Mouse (Mus musculus) liver, adult (tissue): Measurements from ENCODE around the gene Rab11fip4.

Experiments used
- GATA4 ChIP-seq: IDR thresholded peaks from 2 replicates; pipeline ENCODE4 v1.6.1; 2014; ENCODE audit warnings: mild to moderate bottlenecking, low read length; ENCODE audit not compliant: insufficient replicate concordance

The Rab11fip4 gene

DNA sequence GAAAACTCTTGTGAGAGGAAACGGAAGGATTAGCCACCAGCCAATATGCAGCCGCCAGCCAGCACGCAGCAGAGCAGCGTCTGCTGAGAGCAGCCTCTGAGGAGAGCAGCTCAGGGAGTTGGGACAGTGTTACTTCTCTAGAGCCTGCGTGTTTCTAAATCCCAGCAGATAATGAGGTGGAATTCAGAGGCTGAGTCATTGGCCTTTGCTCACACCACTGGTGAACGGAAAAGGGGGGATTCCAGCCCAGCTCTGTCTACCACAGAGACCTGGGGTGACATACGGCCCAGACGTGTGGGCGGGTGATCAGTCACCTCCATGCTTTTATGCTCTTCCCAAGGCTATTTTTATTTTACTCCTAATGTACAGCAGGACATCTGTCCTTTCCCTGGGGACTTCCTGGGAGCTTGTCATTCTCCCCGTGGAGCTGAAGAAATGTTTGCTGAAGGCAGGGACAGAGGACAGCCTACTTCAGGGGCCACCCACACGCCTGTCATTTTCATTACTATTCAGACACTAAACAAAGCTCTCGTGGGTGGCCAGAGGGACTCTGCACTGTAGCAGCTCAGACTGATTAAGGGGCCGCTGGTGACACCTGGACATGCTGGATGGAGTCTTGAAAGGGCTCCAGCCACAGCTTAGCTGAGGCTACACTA lies 20.1 kb downstream of the Rab11fip4 start:
- TF ChIP-seq GATA4, result no peak

DNA sequence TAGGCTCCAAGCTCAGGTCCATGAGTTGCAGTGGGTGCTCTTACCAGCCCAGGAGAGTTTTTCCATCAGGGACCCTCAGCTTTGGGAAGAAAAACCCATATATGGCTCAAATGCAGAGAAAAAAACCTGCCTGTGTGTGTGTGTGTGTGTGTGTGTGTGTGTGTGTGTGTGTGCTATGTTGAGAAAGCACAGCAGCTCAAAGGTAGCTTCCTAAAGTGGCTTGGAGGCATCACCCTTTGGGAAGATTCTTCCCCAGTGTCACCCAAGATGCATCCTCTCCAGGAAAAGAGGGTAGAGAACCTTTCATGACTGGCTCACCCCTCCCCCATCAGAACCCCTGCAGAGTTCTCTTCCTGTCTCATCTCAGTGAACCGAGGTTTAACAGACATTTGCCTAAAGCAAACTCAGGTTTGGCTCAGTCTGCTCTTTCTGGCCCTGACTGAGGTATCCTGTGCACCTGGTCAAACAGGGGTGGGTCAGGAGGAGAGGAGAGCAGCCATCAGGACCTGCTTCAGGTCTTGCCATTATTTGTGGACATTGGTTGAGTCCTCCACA lies 21.1 kb downstream of the Rab11fip4 start:
- no peak for TF ChIP-seq GATA4

DNA sequence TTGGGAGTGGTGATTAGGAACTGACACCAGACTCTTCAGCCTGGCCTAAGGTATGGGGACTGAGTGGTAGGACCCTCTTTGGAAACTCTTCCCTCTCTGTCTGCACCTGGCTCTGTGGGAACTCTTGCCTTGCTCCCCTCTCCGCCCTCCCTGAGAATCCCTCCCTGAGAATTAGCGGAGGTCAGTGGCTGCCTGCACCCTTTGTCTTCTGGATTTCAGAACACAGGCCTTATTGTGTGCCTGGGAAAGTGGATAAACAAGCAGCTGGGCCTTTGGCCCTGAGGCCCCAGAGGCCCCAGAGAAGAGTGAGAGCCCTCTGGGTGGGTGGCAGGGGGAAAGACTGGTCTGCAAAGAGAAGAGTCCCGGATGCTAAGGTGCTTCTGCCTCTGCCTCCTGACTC lies 22.1 kb downstream of the Rab11fip4 start:
- TF ChIP-seq GATA4, result no peak

DNA sequence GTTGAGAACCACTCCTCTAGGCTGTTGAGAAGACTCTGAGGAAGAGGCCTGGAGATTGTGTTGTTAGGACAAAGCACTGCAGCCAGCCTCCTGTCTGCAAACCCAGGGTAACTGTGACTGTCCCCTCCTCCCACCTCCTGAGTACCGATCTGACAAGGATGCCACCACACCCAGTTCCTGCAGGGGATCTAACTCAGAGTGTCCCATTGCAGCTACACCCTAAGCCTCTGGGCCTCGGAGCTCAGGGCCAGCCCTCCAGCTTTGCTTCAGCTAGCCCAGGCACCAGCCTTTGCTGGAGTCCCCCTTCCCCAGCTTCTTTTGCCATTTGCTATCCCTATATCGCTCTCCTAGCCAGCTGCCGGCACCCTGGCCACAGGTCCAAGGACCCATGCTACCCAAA lies 22.7 kb downstream of the Rab11fip4 start:
- TF ChIP-seq GATA4, result no peak

DNA sequence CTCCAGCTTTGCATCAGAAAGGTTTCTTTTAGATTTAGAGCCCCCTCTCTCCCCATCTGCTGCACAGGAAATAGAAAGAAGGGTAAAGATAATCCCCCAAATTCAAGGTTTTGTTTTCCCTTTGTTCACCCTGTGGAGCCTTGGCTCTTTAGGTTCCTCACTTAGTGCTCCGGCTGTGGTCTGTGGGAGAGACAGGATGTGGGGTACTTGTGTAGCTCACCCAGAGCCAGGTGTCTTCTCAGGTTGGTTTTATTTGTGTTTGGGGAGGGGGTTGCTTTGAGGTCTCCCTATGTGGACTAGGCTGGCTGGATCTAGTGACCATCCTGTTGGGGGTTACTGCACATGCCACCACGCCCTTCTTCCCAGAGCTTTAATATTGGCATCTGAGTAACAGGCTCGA lies 23.9 kb downstream of the Rab11fip4 start:
- TF ChIP-seq GATA4, result no peak

DNA sequence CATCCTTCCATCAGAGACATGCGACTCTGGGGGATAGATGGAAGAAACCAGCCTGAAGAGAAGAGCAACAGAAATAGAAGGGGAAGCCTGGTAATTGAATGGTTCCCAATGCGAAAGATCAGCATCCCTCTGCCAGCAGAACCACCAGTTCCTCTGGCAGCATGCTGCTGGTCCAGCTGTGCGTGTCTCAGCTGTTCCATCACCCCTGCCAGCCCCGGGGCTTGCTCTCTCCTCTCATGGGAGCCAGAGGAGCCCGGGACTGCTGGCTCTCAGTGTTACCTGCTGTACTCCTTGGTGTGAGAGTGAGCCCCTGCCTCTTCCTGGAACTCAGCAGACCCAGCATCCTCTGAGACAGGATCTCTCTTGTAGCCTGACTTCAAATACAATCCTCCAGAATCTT lies 24.9 kb downstream of the Rab11fip4 start:
- no peak for TF ChIP-seq GATA4

DNA sequence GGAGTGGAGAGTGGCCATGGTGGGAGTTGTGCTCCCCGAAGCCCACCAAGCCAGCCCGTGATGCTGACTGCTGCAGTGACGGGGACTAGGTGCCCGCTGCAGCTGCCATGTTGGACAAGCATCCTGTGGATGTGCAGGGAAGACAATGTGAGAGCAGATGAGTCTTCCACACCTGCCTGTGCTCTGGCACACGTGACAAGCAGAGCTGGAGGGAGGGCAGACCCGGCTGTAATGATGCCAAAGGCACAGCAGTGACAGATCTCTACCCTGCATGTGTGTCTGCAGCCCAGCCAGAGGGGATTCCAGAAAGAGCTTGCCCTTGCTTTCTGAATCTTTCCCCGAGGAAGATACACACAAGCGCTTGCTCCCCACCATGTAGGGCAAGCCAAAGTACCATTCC lies 27.0 kb downstream of the Rab11fip4 start:
- TF ChIP-seq GATA4, result no peak

DNA sequence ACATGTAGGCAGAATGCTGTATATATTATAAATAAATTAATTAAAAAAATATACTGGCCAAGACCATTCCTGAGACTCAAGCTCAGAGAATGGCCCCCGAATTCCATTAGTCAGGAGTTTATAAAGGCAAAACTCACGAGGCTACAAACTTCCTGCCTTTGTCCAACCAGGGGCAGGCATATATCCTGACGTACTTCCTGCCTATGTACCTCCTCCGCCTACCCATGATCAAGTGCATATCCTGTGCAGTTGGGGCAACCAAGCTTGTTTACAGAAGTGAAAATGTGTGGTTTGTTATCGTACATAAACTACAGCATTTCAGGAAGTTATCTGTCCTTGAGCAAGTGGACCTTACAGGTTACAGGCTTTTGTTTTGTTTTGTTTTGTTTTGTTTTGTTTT lies 32.0 kb downstream of the Rab11fip4 start:
- no peak for TF ChIP-seq GATA4

DNA sequence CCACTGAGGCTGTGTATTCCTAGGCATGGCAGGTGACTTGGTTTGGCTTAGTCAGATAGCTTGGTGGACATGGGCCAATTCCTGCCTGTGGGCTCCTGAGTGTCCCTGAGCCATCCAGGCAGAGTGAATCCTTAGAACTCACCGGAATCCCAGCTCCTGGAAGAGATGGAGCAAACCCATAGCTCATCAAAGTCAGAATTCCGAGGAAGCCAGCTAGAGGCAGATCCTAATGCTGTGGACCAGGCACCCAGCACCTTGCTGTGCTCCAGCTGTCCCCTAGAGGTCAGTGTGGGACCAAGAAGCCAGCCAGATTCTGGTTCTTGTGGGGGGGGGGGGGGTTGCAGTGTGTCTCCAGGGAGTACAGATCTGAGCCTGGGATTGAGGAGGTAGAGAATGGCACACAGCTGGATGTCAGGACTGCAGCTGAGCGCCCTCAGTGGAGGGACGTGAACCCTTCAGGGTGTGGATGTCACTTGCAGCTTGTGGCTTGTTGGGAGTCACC lies 33.8 kb downstream of the Rab11fip4 start:
- no peak for TF ChIP-seq GATA4

DNA sequence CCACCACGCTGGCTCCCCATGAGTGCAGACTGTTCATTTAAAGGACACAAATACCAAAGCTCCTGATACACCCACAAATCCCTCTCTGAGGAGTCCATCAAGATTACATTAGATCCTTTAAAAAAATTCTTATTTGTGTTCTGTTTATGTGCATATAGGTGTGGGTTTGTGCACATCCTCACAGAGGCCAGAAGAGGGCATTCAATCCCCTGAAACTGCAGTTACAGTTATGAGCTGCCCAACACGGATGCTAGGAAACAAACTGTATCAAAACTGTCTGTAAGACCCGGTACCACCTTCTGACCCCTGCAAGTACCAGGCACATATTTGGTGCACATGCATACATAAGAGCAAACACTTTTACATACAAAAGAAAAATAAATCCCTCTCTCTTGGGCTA lies 37.7 kb downstream of the Rab11fip4 start:
- no peak for TF ChIP-seq GATA4

DNA sequence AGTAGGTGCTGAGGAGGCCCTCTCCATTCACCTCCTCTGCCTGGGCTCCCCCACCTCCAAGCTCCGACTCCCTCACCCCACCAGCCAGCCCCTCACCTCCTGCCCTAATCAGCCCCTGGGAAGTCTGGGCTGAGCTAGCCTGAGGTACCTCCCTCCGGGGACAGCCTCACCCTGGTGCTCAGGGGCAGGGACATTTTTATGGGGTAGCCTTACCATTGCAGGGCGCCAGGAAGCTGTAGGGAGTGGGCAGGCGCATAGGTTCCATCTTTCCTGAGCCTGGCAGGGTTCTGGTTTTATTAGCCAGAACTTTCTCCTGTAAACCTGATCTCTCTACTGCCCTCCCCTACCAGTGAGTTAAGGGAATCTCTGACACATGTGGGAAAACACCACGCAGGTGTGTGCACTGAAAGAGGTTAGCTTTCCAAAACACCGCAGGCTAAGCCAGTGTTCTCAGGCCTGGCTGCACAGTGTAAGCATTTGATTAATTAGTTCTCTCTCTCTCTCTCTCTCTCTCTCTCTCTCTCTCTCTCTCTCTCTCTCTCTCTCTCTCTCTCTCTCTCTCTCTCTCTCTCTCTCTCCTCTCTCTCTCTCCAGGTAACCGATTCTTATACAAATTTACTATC lies 38.9 kb downstream of the Rab11fip4 start:
- no peak for TF ChIP-seq GATA4

DNA sequence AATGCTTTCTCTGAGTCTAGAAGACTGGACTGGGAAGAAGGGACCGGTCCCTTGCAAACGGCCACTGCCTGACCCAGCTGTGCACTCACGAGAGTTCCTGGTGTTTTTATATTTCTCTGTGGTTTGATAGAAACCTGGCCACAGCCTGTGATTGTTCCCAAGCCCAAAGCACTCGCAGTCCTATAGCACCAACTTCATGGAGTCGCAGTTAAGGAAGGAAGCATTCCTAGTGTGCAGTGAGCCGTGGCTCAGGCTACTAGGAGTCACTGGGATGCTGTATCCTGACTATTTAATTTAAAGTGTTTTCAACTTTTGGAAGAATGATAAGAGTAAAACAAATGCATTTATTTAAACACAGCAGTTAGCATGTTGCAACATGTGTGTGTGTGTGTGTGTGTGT lies 39.5 kb downstream of the Rab11fip4 start:
- TF ChIP-seq GATA4, result no peak

DNA sequence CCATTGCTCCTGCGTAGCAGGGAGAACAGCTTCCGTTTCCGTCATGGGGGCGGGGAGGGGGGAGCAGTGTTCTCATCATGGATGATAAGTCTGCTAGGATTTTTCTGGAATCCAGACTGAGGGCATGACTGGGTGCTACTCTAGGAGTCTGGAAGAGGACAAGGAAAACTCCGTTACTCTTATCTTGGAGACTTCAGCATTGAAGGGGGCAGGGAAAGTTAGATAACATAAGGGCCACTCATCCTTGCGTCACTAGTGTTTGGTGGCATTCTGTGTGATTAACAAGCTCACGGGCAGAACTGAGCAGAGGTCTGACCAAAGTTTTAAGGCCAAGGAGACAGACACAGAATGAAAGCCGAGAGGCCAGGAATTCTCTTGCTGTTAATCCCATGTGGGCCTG lies 42.4 kb downstream of the Rab11fip4 start:
- no peak for TF ChIP-seq GATA4

DNA sequence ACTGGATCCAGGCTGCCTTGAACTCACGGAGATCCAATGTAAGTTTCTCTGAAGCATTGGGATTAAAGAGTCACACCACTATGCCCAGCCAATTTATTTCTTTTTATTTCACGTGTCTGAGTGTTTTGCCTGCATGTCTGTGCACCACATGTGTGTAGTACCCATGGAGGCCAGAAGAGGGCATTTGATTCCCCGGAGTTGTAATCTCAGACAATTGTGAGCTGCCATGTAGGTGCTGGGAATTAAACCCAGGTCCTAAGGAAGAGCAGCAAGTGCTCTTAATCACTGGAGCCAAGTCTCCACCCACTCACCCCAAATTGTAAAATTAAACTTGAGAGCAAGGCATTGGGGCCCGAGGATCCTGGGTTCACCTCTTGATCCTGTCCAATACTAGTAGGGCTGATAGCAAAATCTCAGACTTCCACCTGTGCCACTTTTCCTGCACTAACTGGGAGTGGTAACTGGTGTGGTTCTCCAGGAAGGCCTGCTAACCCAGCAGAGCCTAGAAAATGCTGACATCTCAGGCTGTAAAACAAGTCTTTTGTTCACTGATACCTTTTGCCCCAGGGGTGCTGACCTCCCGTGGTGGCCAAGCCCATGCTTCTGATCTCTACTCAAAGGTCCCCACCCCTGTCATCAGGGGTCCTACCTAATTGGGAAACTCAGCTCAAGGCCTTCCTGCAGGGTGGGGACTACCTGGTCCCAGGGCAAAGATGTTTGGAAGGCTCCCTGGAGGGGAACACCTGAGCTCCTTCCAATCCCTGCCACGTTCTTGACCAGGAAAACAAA lies 44.8 kb downstream of the Rab11fip4 start:
- no peak for TF ChIP-seq GATA4

DNA sequence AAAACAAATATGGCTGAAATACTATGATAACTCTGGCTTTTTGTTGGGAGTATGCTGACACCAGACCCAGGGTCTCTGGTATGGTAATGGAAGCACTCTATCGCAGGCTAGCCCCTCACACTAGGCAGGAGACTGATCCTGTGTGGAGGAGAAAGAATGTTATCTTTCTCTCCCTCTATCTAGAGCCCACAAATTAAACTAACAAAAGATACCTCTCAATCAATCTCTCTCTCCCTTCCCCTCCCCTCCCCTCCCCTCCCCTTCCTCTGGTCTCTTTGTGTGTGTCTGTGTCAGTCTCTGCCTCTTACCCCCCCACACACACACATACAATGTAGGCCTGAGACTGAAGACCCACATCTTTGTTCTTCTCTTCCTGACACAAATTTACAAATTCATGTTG lies 45.5 kb downstream of the Rab11fip4 start:
- no peak for TF ChIP-seq GATA4

DNA sequence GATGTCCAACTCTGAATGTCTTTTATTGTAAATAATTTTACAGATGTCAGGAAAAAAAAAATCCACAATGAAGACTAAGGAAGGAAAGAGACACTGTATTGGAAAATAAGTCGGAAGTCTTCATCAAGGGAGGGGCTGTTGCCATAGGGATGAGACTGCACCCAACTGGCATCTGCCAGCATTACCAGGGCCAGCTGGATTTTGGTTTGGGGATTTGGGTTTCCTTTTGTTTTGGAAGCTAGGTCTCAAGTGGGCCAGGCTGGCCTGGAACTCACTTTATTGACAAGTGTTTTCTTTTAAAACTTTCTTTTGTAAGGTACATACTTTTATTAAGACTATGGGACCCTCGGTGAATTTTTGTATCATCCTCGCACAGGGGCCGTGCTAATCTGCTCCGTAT lies 47.7 kb downstream of the Rab11fip4 start:
- TF ChIP-seq GATA4, result no peak
